ENCODE assay signal across 17 mouse cellular contexts in the genomic region with DNA sequence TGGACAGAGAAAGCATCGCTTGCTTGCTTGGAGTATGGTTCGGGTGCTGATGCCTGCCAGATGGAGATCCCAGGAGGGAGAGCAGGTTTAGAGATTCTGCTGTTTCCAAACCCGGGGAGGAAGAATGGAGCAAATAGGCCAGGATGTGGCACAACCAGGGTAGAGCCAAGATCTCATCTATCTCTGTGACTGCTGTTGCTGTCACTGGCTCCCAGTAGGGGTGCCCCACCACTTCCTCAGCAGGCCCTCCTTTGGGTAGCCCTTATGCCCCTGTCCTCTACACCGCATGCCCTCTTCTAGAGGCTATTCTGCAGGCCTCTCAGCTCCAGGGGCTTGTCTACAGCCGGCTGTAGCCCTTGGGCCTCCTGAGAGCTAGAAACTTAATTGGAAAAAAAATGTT. TPM values are rescaled to one million over a fixed set of nuclear protein-coding genes. Genes with fewer than 3 reads are reported as not detected.
A peak's percentile ranks its signal among the peaks of the same experiment; 100 is the strongest.
DNase-seq lines count a peak whose midpoint lies in the region; ATAC-seq lines count a peak whose summit lies in the region.
"Had no signal": no experiment of that assay in that cellular context is flagged by ENCODE, and none has a peak within 500 bp of the region (broad histone marks: within the 10 kb centered on the region; RNA-seq: fewer than 3 reads in every experiment).

No protein-coding gene starts in this region.

- H3K36me3 ChIP-seq in intestine, embryonic 14.5 days (ENCODE audit: control insufficient read depth, insufficient read depth, low read length): no peaks in the 10 kb centered on the region
- H3K36me3 ChIP-seq in intestine, embryonic 16.5 days (ENCODE audit: control insufficient read depth, insufficient read depth, low read length): no peaks in the 10 kb centered on the region
- H3K36me3 ChIP-seq: embryonic facial prominence, embryonic 12.5 days; embryonic facial prominence, embryonic 15.5 days; hindbrain, embryonic 10.5 days; hindbrain, embryonic 13.5 days had no signal

- H3K4me3 ChIP-seq in intestine, embryonic 14.5 days (ENCODE audit: low read depth, low read length): no peak overlapping the region
- H3K4me3 ChIP-seq in intestine, embryonic 16.5 days (ENCODE audit: low read length): no peak overlapping the region
- H3K4me3 ChIP-seq: embryonic facial prominence, embryonic 12.5 days; embryonic facial prominence, embryonic 15.5 days; gastrocnemius, adult 2 months; hindbrain, embryonic 10.5 days; hindbrain, embryonic 13.5 days had no signal

- peak; percentile 31 for DNase-seq in intestine, embryonic 14.5 days (ENCODE audit: low spot score)
- DNase-seq in 416B (ENCODE audit: low read depth) (peak; percentile 21), adipocyte (ENCODE audit: low spot score) (no peak)
- DNase-seq in gastrocnemius, postnatal 14 days: no peak
- DNase-seq: gastrocnemius, postnatal 25 days had no signal

- no peaks in the 10 kb centered on the region for H3K4me1 ChIP-seq in intestine, embryonic 14.5 days (replicated peaks; ENCODE audit: control insufficient read depth, insufficient read depth, low read length)
- no peaks in the 10 kb centered on the region for H3K4me1 ChIP-seq in intestine, embryonic 16.5 days (ENCODE audit: control insufficient read depth, insufficient read depth, low read length)
- H3K4me1 ChIP-seq: embryonic facial prominence, embryonic 12.5 days; embryonic facial prominence, embryonic 15.5 days; hindbrain, embryonic 10.5 days; hindbrain, embryonic 13.5 days had no signal

- 83% methylated on average over 5 of the region's 5 CpGs for WGBS in intestine, embryonic 14.5 days
- WGBS in intestine, embryonic 16.5 days: 83% methylated on average over 5 of the region's 5 CpGs

- ATAC-seq in intestine, embryonic 14.5 days (replicated peaks; ENCODE audit: low FRiP score, low TSS enrichment, low read depth): no peak
- no peak for ATAC-seq in intestine, embryonic 16.5 days
- peak; percentile 24; the same call in 1 of the 2 replicates for ATAC-seq in common myeloid progenitor, adult 5-6 weeks (replicated peaks; ENCODE audit: low read depth, poor library complexity, severe bottlenecking)
- ATAC-seq in megakaryocyte progenitor cell, adult 5-6 weeks (replicated peaks; ENCODE audit: poor library complexity): peak; percentile 43
- ATAC-seq: CD4-positive, CD25-positive, alpha-beta regulatory T cell, adult 4 months had no signal

- H3K9me3 ChIP-seq in intestine, embryonic 14.5 days (ENCODE audit: control insufficient read depth, low read length): no peaks in the 10 kb centered on the region
- no peaks in the 10 kb centered on the region for H3K9me3 ChIP-seq in intestine, embryonic 16.5 days (ENCODE audit: control insufficient read depth, low read length)
- H3K9me3 ChIP-seq: embryonic facial prominence, embryonic 12.5 days; embryonic facial prominence, embryonic 15.5 days; hindbrain, embryonic 10.5 days; hindbrain, embryonic 13.5 days had no signal

- intact Hi-C loops in gastrocnemius, postnatal 14 days (cut with DNase I; ENCODE audit: low total_unique reads): loop anchor here (5.0 to 10.0 kb wide), 2 partner anchors 101 to 249 kb away; no protein-coding TSS in a partner anchor

- no peak overlapping the region for H3K4me2 ChIP-seq in intestine, embryonic 14.5 days (ENCODE audit: low read length)
- no peak overlapping the region for H3K4me2 ChIP-seq in intestine, embryonic 16.5 days (ENCODE audit: low read depth, low read length)
- H3K4me2 ChIP-seq: embryonic facial prominence, embryonic 12.5 days; embryonic facial prominence, embryonic 15.5 days; heart, embryonic 11.5 days; hindbrain, embryonic 13.5 days had no signal

- no peaks in the 10 kb centered on the region for H3K27me3 ChIP-seq in intestine, embryonic 14.5 days (replicated peaks; ENCODE audit: control insufficient read depth, insufficient read depth, low read length)
- no peaks in the 10 kb centered on the region for H3K27me3 ChIP-seq in intestine, embryonic 16.5 days (replicated peaks; ENCODE audit: control insufficient read depth, insufficient read depth, low read length)
- H3K27me3 ChIP-seq: embryonic facial prominence, embryonic 12.5 days; embryonic facial prominence, embryonic 15.5 days; hindbrain, embryonic 13.5 days had no signal

- no peak overlapping the region for H3K27ac ChIP-seq in intestine, embryonic 14.5 days (ENCODE audit: low read depth)
- H3K27ac ChIP-seq in intestine, embryonic 16.5 days (ENCODE audit: low read length): no peak overlapping the region
- H3K27ac ChIP-seq: embryonic facial prominence, embryonic 12.5 days; embryonic facial prominence, embryonic 15.5 days; gastrocnemius, adult 2 months; hindbrain, embryonic 10.5 days; hindbrain, embryonic 13.5 days had no signal

- H3K9ac ChIP-seq in intestine, embryonic 14.5 days (ENCODE audit: low read length): no peak overlapping the region
- no peak overlapping the region for H3K9ac ChIP-seq in intestine, embryonic 16.5 days (ENCODE audit: low read depth, low read length)
- H3K9ac ChIP-seq: embryonic facial prominence, embryonic 12.5 days; embryonic facial prominence, embryonic 15.5 days; forebrain, postnatal 0 days; hindbrain, embryonic 13.5 days had no signal

RNA-seq across cellular contexts. Expression of a gene that starts 22.2 kb away (rescaled TPM):
- 28.7 and 42.4 TPM in 2 replicates for polyA plus RNA-seq in intestine, embryonic 14.5 days (2014; fragmentation: Nextera tagmentation; extraction: Ambion mirVana)
- 56.9 and 59.4 TPM in 2 replicates for polyA plus RNA-seq in intestine, embryonic 16.5 days (2015; fragmentation: Nextera tagmentation; extraction: Ambion mirVana)
- total RNA-seq in common myeloid progenitor, adult 5-6 weeks (2017): 8.8 and 19.2 TPM in 2 replicates
- 78.9 and 96.1 TPM in 2 replicates for total RNA-seq in megakaryocyte progenitor cell, adult 5-6 weeks (2015)
- 44.7 and 52.8 TPM in 2 replicates for total RNA-seq in megakaryocyte progenitor cell, adult 5-6 weeks (2017)
- total RNA-seq in gastrocnemius, postnatal 14 days (2021): 10 to 100 TPM; 20.9 to 22.6 TPM
- total RNA-seq: MEL had no signal

RNA-seq across cellular contexts. Expression of a gene that starts 38.4 kb away (rescaled TPM):
- 414 and 456 TPM in 2 replicates for polyA plus RNA-seq in intestine, embryonic 14.5 days (2014; fragmentation: Nextera tagmentation; extraction: Ambion mirVana)
- 281 and 302 TPM in 2 replicates for polyA plus RNA-seq in intestine, embryonic 16.5 days (2015; fragmentation: Nextera tagmentation; extraction: Ambion mirVana)
- total RNA-seq in common myeloid progenitor, adult 5-6 weeks (2017): 262 and 283 TPM in 2 replicates
- 366 and 378 TPM in 2 replicates for total RNA-seq in megakaryocyte progenitor cell, adult 5-6 weeks (2015)
- total RNA-seq in megakaryocyte progenitor cell, adult 5-6 weeks (2017): 192 and 278 TPM in 2 replicates
- total RNA-seq in gastrocnemius, postnatal 14 days (2021): 100 to 1,000 TPM; 156 to 165 TPM

Comparison
In these comparisons a context has a peak if more than half of its experiments do, and no peak if none do; other contexts are left out.
1. ATAC-seq: peak in common myeloid progenitor, adult 5-6 weeks (single experiment) and megakaryocyte progenitor cell, adult 5-6 weeks (single experiment); none in intestine, embryonic 14.5 days (single experiment) and intestine, embryonic 16.5 days (single experiment).
2. DNase-seq: peak in intestine, embryonic 14.5 days (single experiment) and 416B (single experiment); none in gastrocnemius, postnatal 14 days (single experiment) and adipocyte (single experiment).